Mouse (Mus musculus) left cerebral cortex, postnatal 4 days (tissue): ENCODE measurements around the gene Gm3667. TPM values are rescaled to one million over a fixed set of nuclear protein-coding genes. Genes with fewer than 3 reads are reported as not detected.
"Not testable (repeated sequence)": the region's sequence is repeated elsewhere in the genome, so short reads cannot be mapped to it uniquely, and the experiment has no call there.

Experiments used
- DNase-seq: peaks from one replicate; pipeline ENCODE4 v3.0.0-alpha.2; 2022
- intact Hi-C: fragments of 180-260 bp; cut with DNase I; formaldehyde crosslinking; loops from one replicate; pipeline ENCODE4 v1.15.1; 2025
- total RNA-seq, 2 experiments: library from RNA; stranded (reverse); gene quantifications; 2 replicates each; pipeline ENCODE4 v1.2.3; 2021

Gene Gm3667
- total RNA-seq: 1 to 10 TPM; 5.8 to 8.3 TPM

- DNase-seq: peak; percentile 8
- intact Hi-C loops: not testable (repeated sequence)
Measured at GRCm38 (mm10) chr14:6889521-6890012, at the start of gene Gm3667. TSS of gene Gm3667 (minus strand) at chr14:6889962.

GRCm38 (mm10) chr14:6899881-6900280, 10.1 kb upstream of the Gm3667 start:
- DNase-seq: peak; percentile 1

DNA sequence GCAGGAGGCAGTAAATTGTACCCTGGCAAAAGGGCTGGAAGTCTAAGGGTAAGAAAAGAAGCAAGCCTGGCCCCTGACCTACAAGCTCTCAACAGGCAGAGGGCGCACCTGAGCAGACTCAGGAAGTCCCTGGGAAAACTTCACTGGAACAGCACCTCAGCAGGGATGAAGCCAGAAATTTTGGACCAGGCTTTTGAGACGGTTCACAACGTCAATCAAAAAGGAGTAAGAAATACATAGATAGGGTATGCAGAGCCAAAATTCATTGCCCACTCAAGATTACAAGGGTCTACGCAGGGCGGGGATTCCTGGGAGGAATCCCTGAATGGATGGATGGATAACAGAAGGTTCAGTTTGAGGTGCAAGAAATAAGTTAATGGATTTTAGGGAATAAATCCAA, 951 bp downstream of the Gm3667 start:
- DNase-seq, intact Hi-C loops: not testable (repeated sequence)

More at GRCm38 (mm10) chr14:6899881-6900280, 10.1 kb upstream of the Gm3667 start:
- intact Hi-C loops: not testable (repeated sequence)

- DNase-seq, intact Hi-C loops: not testable (repeated sequence)
Measured at GRCm38 (mm10) chr14:6840211-6840610, 49.6 kb downstream of the Gm3667 start, which contains the start of gene Gm3642. TSS of gene Gm3642 (minus strand) at chr14:6840311.

- DNase-seq, intact Hi-C loops: not testable (repeated sequence)
Measured at GRCm38 (mm10) chr14:6823297-6823696, 66.5 kb downstream of the Gm3667 start.

Other genes with a start within 250 kb of the Gm3667 start
- gene Gm10251, start 205.8 kb downstream of the Gm3667 start, total RNA-seq: not detected
- not detected for gene Gm8050, start 169.7 kb downstream of the Gm3667 start, total RNA-seq
- gene Gm3636, start 147.6 kb downstream of the Gm3667 start, total RNA-seq: 10 to 100 TPM; 14.5 to 15.8 TPM
- under 1 TPM; 0.52 to 0.97 TPM for gene Gm8362, start 115.6 kb downstream of the Gm3667 start, total RNA-seq
- under 1 TPM in 1 of 2 experiments, not detected in 1; 0.70 TPM for gene Gm3642, start 49.7 kb downstream of the Gm3667 start, total RNA-seq
- gene Gm6356, start 83.9 kb upstream of the Gm3667 start, total RNA-seq: not detected
- gene Gm10406, start 137.5 kb upstream of the Gm3667 start, total RNA-seq: 1 to 10 TPM; 2.7 to 3.5 TPM
- gene Gm3685, start 155.0 kb upstream of the Gm3667 start, total RNA-seq: not detected
- gene Gm3696, start 210.7 kb upstream of the Gm3667 start, total RNA-seq: 1 to 10 TPM; 6.7 TPM
- gene Gm6676, start 235.4 kb upstream of the Gm3667 start, total RNA-seq: not detected